Mouse (Mus musculus): ENCODE data around the gene Gm49320.

DNA sequence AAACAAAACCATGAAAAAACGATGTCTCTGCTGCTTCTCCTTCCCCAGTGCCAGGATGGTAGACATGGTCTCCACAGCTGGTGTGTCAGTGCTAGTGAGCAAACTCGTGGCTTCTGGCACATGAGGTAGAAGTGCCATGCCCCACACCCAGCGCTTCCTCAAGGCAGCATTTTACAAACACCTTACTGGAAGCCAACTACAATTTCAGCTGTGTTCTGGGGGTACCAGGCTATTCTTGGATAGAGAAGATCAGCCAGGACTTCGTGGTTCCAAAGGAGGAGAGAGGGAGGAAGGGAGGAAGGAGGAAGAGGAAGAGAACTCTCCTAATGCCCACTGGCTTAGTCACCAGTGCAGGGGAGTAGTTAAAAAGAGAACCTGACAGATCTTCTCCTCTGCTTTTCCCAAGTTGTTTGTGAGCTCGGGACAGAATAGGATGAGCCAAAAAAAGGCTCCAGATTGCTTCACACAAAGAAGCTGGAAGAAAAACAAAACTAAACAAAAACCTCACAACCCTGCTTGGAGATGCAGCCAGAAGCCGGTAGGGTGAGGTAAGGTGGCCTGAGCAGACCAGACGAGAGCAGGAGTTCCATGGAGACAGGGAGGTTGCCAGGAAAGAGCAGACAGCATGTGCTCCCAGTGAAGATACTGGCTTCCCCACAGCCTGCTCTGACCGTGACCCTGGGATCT, 24.6 kb downstream of the Gm49320 start:
- TF ChIP-seq MAFK (IDR thresholded peaks at IDR 0.05; ENCODE audit: insufficient read depth, low read depth, low read length): no peak
- TF ChIP-seq HCFC1 (IDR thresholded peaks at IDR 0.05; ENCODE audit: borderline replicate concordance, insufficient read depth, low read length): no peak
- no peak for TF ChIP-seq CHD2 (IDR thresholded peaks at IDR 0.05; ENCODE audit: low read depth, low read length)
- TF ChIP-seq ZNF384 (IDR thresholded peaks at IDR 0.05; ENCODE audit: low read depth, low read length): no peak
